Mouse (Mus musculus) CH12.LX (cell line): ENCODE measurements around the gene Zfp768. TPM values are rescaled to one million over a fixed set of nuclear protein-coding genes. Genes with fewer than 3 reads are reported as not detected.

Experiments
- DNase-seq: peaks from one replicate; pipeline ENCODE4 v3.0.0-alpha.2; 2013; ENCODE audit errors: extremely low read depth
- H3K27ac ChIP-seq: 2 replicates; pipeline ENCODE4 v1.5.1; 2012; ENCODE audit warnings: low read depth, mild to moderate bottlenecking, control low read depth, moderate library complexity; ENCODE audit not compliant: insufficient read depth
- H3K27me3 ChIP-seq: replicated peaks from 2 replicates; pipeline ENCODE3; 2012; ENCODE audit warnings: inconsistent platforms
- H3K36me3 ChIP-seq, 2 experiments: replicated peaks in 1 of 2; 2 replicates each; pipeline versions ENCODE3 to v1.6.1; 2012; ENCODE audit warnings: inconsistent platforms in 1 of 2, low read length in 1 of 2, mild to moderate bottlenecking in 1 of 2, mixed read lengths in 1 of 2, moderate library complexity in 1 of 2; ENCODE audit not compliant: control insufficient read depth in 1 of 2, insufficient read depth in 1 of 2
- H3K4me1 ChIP-seq, 2 experiments: 2 replicates each; pipeline ENCODE4 v1.6.1; 2012; ENCODE audit warnings: inconsistent platforms in 1 of 2, moderate library complexity in 1 of 2; ENCODE audit not compliant: insufficient read depth in 2 of 2, control insufficient read depth in 1 of 2
- H3K4me2 ChIP-seq: 2 replicates; pipeline ENCODE4 v1.6.1; 2012; ENCODE audit warnings: low read depth, mild to moderate bottlenecking, control low read depth; ENCODE audit not compliant: poor library complexity, insufficient read depth, severe bottlenecking
- H3K4me3 ChIP-seq, 3 experiments: fragments of 150-350 bp in 1 of 3; sonication (generic) in 1 of 3; replicated peaks in 1 of 3; 2 replicates each; pipeline versions ENCODE3 to v1.5.1; 2011 to 2012; ENCODE audit warnings: low read depth in 2 of 3, low read length in 2 of 3, mild to moderate bottlenecking in 2 of 3, moderate library complexity in 2 of 3, control low read depth in 1 of 3, improper control_type of control experiment in 1 of 3, inconsistent platforms in 1 of 3, mixed read lengths in 1 of 3; ENCODE audit not compliant: poor library complexity in 1 of 3
- H3K79me2 ChIP-seq: replicated peaks from 2 replicates; pipeline ENCODE4 v1.6.1; 2012; ENCODE audit warnings: mild to moderate bottlenecking, moderate library complexity; ENCODE audit not compliant: control insufficient read depth, poor library complexity, insufficient read depth, severe bottlenecking; ENCODE audit errors: extremely low read depth
- H3K9ac ChIP-seq: 2 replicates; pipeline ENCODE4 v1.6.1; 2012; ENCODE audit warnings: low read depth, mild to moderate bottlenecking, control low read depth, moderate library complexity; ENCODE audit not compliant: insufficient read depth
- H3K9me3 ChIP-seq: replicated peaks from 2 replicates; pipeline ENCODE3; 2012; ENCODE audit warnings: low read length, inconsistent platforms, mixed read lengths
- BHLHE40 ChIP-seq: IDR thresholded peaks from 2 replicates; pipeline ENCODE4 v1.6.1; 2011; ENCODE audit warnings: mild to moderate bottlenecking, low read depth, low read length, improper control_type of control experiment
- CHD1 ChIP-seq: IDR thresholded peaks from 2 replicates; pipeline ENCODE4 v1.6.1; 2012; ENCODE audit warnings: low read depth, low read length, improper control_type of control experiment, inconsistent platforms
- CHD2 ChIP-seq: IDR thresholded peaks from 2 replicates; pipeline ENCODE4 v1.6.1; 2011; ENCODE audit warnings: low read length, improper control_type of control experiment
- CTCF ChIP-seq, 2 experiments: IDR thresholded peaks in 1 of 2; conservative IDR thresholded peaks in 1 of 2; 2 replicates each; pipeline ENCODE4 v1.5.1; 2011 to 2012; ENCODE audit warnings: low read depth in 2 of 2, low read length in 2 of 2, improper control_type of control experiment in 1 of 2, inconsistent platforms in 1 of 2, mild to moderate bottlenecking in 1 of 2, moderate library complexity in 1 of 2
- E2F4 ChIP-seq: IDR thresholded peaks from 2 replicates; pipeline ENCODE4 v1.6.1; 2011; ENCODE audit warnings: low read depth, low read length, improper control_type of control experiment; ENCODE audit not compliant: insufficient replicate concordance
- ELF1 ChIP-seq: IDR thresholded peaks from 2 replicates; pipeline ENCODE4 v1.6.1; 2014; ENCODE audit warnings: low read depth, mild to moderate bottlenecking, inconsistent platforms, low read length, improper control_type of control experiment
- EP300 ChIP-seq: IDR thresholded peaks from 2 replicates; pipeline ENCODE4 v1.6.1; 2011; ENCODE audit warnings: low read length, improper control_type of control experiment
- ETS1 ChIP-seq: conservative IDR thresholded peaks from 2 replicates; pipeline ENCODE4 v1.6.1; 2012; ENCODE audit warnings: low read depth, mild to moderate bottlenecking, inconsistent platforms, low read length, improper control_type of control experiment, moderate library complexity
- GABPA ChIP-seq: IDR thresholded peaks from 2 replicates; pipeline ENCODE4 v1.6.1; 2012; ENCODE audit warnings: low read depth, low read length, improper control_type of control experiment, inconsistent platforms; ENCODE audit not compliant: insufficient replicate concordance
- HCFC1 ChIP-seq: IDR thresholded peaks from 2 replicates; pipeline ENCODE4 v1.6.1; 2012; ENCODE audit warnings: low read depth, mild to moderate bottlenecking, inconsistent platforms, low read length, improper control_type of control experiment
- IRF4 ChIP-seq: IDR thresholded peaks from 2 replicates; pipeline ENCODE4 v1.6.1; 2014; ENCODE audit warnings: low read depth, mild to moderate bottlenecking, inconsistent platforms, low read length, improper control_type of control experiment
- JUN ChIP-seq: IDR thresholded peaks from 2 replicates; pipeline ENCODE4 v1.6.1; 2011; ENCODE audit warnings: low read depth, mild to moderate bottlenecking, low read length, improper control_type of control experiment, moderate library complexity; ENCODE audit not compliant: insufficient read depth
- JUND ChIP-seq: conservative IDR thresholded peaks from 2 replicates; pipeline ENCODE4 v1.6.1; 2011; ENCODE audit warnings: low read depth, low read length, improper control_type of control experiment
- KAT2A ChIP-seq: IDR thresholded peaks from 2 replicates; pipeline ENCODE4 v1.6.1; 2012; ENCODE audit warnings: low read length, improper control_type of control experiment, inconsistent platforms; ENCODE audit not compliant: insufficient replicate concordance
- MAFK ChIP-seq: IDR thresholded peaks from 2 replicates; pipeline ENCODE4 v1.6.1; 2011; ENCODE audit warnings: low read length, improper control_type of control experiment; ENCODE audit not compliant: insufficient replicate concordance
- MAX ChIP-seq: IDR thresholded peaks from 2 replicates; pipeline ENCODE4 v1.6.1; 2011; ENCODE audit warnings: low read length, improper control_type of control experiment
- MAZ ChIP-seq: IDR thresholded peaks from 2 replicates; pipeline ENCODE4 v1.6.1; 2012; ENCODE audit warnings: low read depth, mild to moderate bottlenecking, inconsistent platforms, low read length, improper control_type of control experiment, moderate library complexity
- MEF2A ChIP-seq: IDR thresholded peaks from 2 replicates; pipeline ENCODE4 v1.6.1; 2014; ENCODE audit warnings: low read depth, mild to moderate bottlenecking, inconsistent platforms, low read length, improper control_type of control experiment, borderline replicate concordance
- MXI1 ChIP-seq: IDR thresholded peaks from 2 replicates; pipeline ENCODE4 v1.6.1; 2011; ENCODE audit warnings: mild to moderate bottlenecking, low read depth, low read length, improper control_type of control experiment
- MYC ChIP-seq: IDR thresholded peaks from 2 replicates; pipeline ENCODE4 v1.6.1; 2011; ENCODE audit warnings: low read depth, mild to moderate bottlenecking, improper control_type of control experiment, low read length
- NELFE ChIP-seq: IDR thresholded peaks from 2 replicates; pipeline ENCODE4 v1.6.1; 2011; ENCODE audit warnings: low read depth, low read length, improper control_type of control experiment
- NRF1 ChIP-seq: IDR thresholded peaks from 2 replicates; pipeline ENCODE4 v1.6.1; 2014; ENCODE audit warnings: low read depth, mild to moderate bottlenecking, inconsistent platforms, low read length, improper control_type of control experiment, moderate library complexity
- PAX5 ChIP-seq: IDR thresholded peaks from 2 replicates; pipeline ENCODE4 v1.6.1; 2012; ENCODE audit warnings: low read length, inconsistent platforms, mixed read lengths
- POLR2A ChIP-seq: IDR thresholded peaks from 2 replicates; pipeline ENCODE4 v1.6.1; 2011; ENCODE audit warnings: low read depth, mild to moderate bottlenecking, improper control_type of control experiment, low read length
- POLR2AphosphoS2 ChIP-seq: IDR thresholded peaks from 2 replicates; pipeline ENCODE4 v1.6.1; 2011; ENCODE audit warnings: low read depth, low read length, improper control_type of control experiment
- RAD21 ChIP-seq: IDR thresholded peaks from 2 replicates; pipeline ENCODE4 v1.6.1; 2011; ENCODE audit warnings: low read depth, mild to moderate bottlenecking, low read length, improper control_type of control experiment, moderate library complexity
- RCOR1 ChIP-seq: conservative IDR thresholded peaks from 2 replicates; pipeline ENCODE4 v1.6.1; 2012; ENCODE audit warnings: low read depth, mild to moderate bottlenecking, inconsistent platforms, low read length, improper control_type of control experiment
- SIN3A ChIP-seq: IDR thresholded peaks from 2 replicates; pipeline ENCODE4 v1.6.1; 2012; ENCODE audit warnings: low read length, improper control_type of control experiment, inconsistent platforms
- SMC3 ChIP-seq: IDR thresholded peaks from 2 replicates; pipeline ENCODE4 v1.6.1; 2011; ENCODE audit warnings: low read depth, low read length, improper control_type of control experiment
- TBP ChIP-seq: conservative IDR thresholded peaks from 2 replicates; pipeline ENCODE4 v1.6.1; 2011; ENCODE audit warnings: low read depth, low read length, improper control_type of control experiment
- TCF12 ChIP-seq: IDR thresholded peaks from 2 replicates; pipeline ENCODE4 v1.6.1; 2014; ENCODE audit warnings: low read depth, mild to moderate bottlenecking, inconsistent platforms, low read length, improper control_type of control experiment
- UBTF ChIP-seq: IDR thresholded peaks from 2 replicates; pipeline ENCODE4 v1.6.1; 2012; ENCODE audit warnings: low read depth, mild to moderate bottlenecking, inconsistent platforms, low read length, improper control_type of control experiment, moderate library complexity
- USF1 ChIP-seq: IDR thresholded peaks from 2 replicates; pipeline ENCODE4 v1.6.1; 2014; ENCODE audit warnings: low read depth, mild to moderate bottlenecking, inconsistent platforms, low read length, improper control_type of control experiment
- USF2 ChIP-seq: conservative IDR thresholded peaks from 2 replicates; pipeline ENCODE4 v1.6.1; 2011; ENCODE audit warnings: low read depth, low read length, improper control_type of control experiment
- ZC3H11A ChIP-seq: IDR thresholded peaks from 2 replicates; pipeline ENCODE4 v1.6.1; 2012; ENCODE audit warnings: low read depth, mild to moderate bottlenecking, inconsistent platforms, low read length, improper control_type of control experiment
- ZKSCAN1 ChIP-seq: IDR thresholded peaks from 2 replicates; pipeline ENCODE4 v1.6.1; 2012; ENCODE audit warnings: low read depth, inconsistent platforms, low read length, improper control_type of control experiment, borderline replicate concordance
- ZMIZ1 ChIP-seq: IDR thresholded peaks from 2 replicates; pipeline ENCODE4 v1.6.1; 2012; ENCODE audit warnings: low read depth, mild to moderate bottlenecking, inconsistent platforms, low read length, improper control_type of control experiment
- ZNF384 ChIP-seq: IDR thresholded peaks from 2 replicates; pipeline ENCODE4 v1.6.1; 2012; ENCODE audit warnings: low read depth, low read length, improper control_type of control experiment, inconsistent platforms
- dilution Hi-C: fragments of 300-500 bp; cut with MboI; formaldehyde crosslinking; loops from 2 replicates; pipeline ENCODE4 v1.14.3; 2020; ENCODE audit warnings: low sequenced_read_pairs; ENCODE audit not compliant: extremely low pct_unique_long_range_greater_than_20kb, extremely low pct_ligation_motif_present
- in situ Hi-C: fragments of 300-500 bp; cut with MboI; formaldehyde crosslinking; loops from 3 replicates; pipeline ENCODE4 v1.14.3; 2019; ENCODE audit warnings: low sequenced_read_pairs, low pct_ligation_motif_present, low pct_unique_long_range_greater_than_20kb, mixed read lengths
- polyA plus RNA-seq: library from polyadenylated mRNA; unstranded; fragments of >175 nt; gene quantifications from 2 replicates; pipeline ENCODE4 v1.2.1, GENCODE M21; 2012; ENCODE audit warnings: low read depth; ENCODE audit not compliant: insufficient read length
- total RNA-seq, 2 experiments: library from RNA; depleted of rRNA; stranded (reverse); fragments of 300-350 nt in 1 of 2; fragments of >200 nt in 1 of 2; gene quantifications; 2 replicates each; pipeline ENCODE4 v1.2.3; 2012 to 2014

Zfp768 gene
- total RNA-seq (2012; rRNA removed) (8.5 and 9.9 TPM in 2 replicates), total RNA-seq (2014; rRNA removed) (4.3 and 5.0 TPM in 2 replicates), polyA plus RNA-seq (6.4 and 6.6 TPM in 2 replicates)

DNA sequence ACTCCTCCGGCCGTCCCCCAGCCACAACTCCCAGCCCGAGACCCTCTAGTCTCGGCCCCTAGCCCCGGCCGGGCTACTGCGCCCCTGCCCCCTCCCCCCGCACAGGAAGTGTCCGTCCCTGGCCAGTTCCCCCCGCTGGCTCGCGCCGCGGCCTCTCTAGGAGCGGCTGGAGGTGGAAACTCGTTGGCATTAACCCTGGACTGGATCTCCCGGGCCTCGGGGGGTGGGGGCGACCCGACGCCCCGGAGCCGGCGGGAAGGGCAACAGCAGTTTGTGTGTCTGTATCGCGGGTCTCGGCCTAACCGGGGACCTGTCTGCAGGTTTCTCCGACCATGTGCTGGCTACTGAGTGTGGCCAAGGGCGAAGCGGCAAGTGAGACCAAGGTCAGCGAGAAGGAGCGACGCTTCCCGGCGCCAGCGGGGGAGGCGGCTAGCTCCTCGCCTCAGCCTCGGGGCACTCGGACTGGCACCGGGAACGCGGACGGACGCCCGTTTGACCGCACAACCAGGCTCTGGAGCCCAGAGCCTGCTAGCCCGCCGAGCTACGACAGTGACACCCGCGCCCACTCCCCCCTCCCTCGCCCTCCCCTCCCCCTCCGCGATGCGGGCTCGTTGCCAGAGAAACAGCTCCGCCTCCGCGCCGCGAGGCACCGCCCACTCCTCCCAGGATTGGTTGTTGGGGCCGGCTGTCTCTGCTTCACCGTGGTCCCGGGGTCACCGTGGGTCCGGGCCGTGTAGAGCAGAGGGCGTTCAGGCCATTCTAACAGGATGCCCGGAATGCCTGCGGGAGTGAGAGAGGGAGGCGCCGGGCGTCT, at the start of gene Zfp768:
Gene Zfp768 (minus strand): TSS at position 78 of the 814 bp plus-strand sequence.
- H3K9ac ChIP-seq, result peak within 1 kb of the TSS; percentile 93
- peaks cover 8% of the 10 kb centered on the region for H3K27me3 ChIP-seq
- H3K4me2 ChIP-seq, result peak within 1 kb of the TSS; percentile 89
- H3K36me3 ChIP-seq, result peaks cover 10 to 24% of the 10 kb centered on the region in 2 experiments
- H3K4me3 ChIP-seq, result peak within 1 kb of the TSS; percentile 69 to 84 (median 80)
- TF ChIP-seq USF1 (no peak), CHD2 (peak; percentile 75), UBTF (no peak), POLR2AphosphoS2 (no peak), ELF1 (peak; percentile 65), KAT2A (peak; percentile 75; the same call in 1 of the 2 replicates), JUN (no peak), TCF12 (no peak), RAD21 (no peak), MAX (peak; percentile 23; the same call in 1 of the 2 replicates), RCOR1 (0 out of 2 replicates have a peak, but pooled peaks have one; percentile 25), MYC (no peak), ZKSCAN1 (no peak), MAFK (no peak), E2F4 (no peak), IRF4 (no peak; the same call in 1 of the 2 replicates), NELFE (no peak), HCFC1 (peak; percentile 91), CHD1 (no peak), TBP (no peak), MAZ (peak; percentile 96), CTCF (conservative IDR thresholded peaks at IDR 0.05 in 1 of 2, IDR thresholded peaks at IDR 0.05 in 1 of 2; ENCODE audit: low read depth in 2 of 2, low read length in 2 of 2) (no peak), EP300 (no peak), PAX5 (no peak), GABPA (peak; percentile 62; the same call in 1 of the 2 replicates), SMC3 (no peak), POLR2A (peak; percentile 49; the same call in 1 of the 2 replicates), MXI1 (peak; percentile 0; the same call in 1 of the 2 replicates), NRF1 (no peak), MEF2A (no peak), BHLHE40 (no peak), ZNF384 (no peak), ZC3H11A (no peak), ZMIZ1 (peak; percentile 21; the same call in 1 of the 2 replicates), JUND (no peak), SIN3A (peak; percentile 94), USF2 (no peak), ETS1 (peak; percentile 24; the same call in 1 of the 2 replicates)
- DNase-seq, result peak; percentile 85
- H3K27ac ChIP-seq, result peak within 1 kb of the TSS; percentile 40
- in situ Hi-C loops (no loop called here), dilution Hi-C loops (no loop called here)
- no peaks in the 10 kb centered on the region for H3K9me3 ChIP-seq
- H3K79me2 ChIP-seq, result no peaks in the 10 kb centered on the region
- peaks cover 0 to 11% of the 10 kb centered on the region in 2 experiments; a peak in 2 of 4 replicates for H3K4me1 ChIP-seq
